Mouse (Mus musculus) splenic B cell, adult 2 months (primary cell): ENCODE results near the gene Adamts7.

ENCODE experiments used
- DNase-seq: peaks from one replicate; pipeline ENCODE4 v3.0.0-alpha.2; 2011; ENCODE audit warnings: low read depth, low spot score
- H3K27me3 ChIP-seq: 2 replicates; pipeline ENCODE4 v1.6.1; 2012; ENCODE audit warnings: mild to moderate bottlenecking, low read length, moderate library complexity, mixed read lengths; ENCODE audit not compliant: control insufficient read depth, poor library complexity, insufficient read depth, severe bottlenecking
- H3K36me3 ChIP-seq: 2 replicates; pipeline ENCODE4 v1.6.1; 2012; ENCODE audit warnings: mild to moderate bottlenecking, low read length, moderate library complexity, mixed read lengths; ENCODE audit not compliant: control insufficient read depth, poor library complexity, insufficient read depth, severe bottlenecking

Gene Adamts7

GRCm38 (mm10) chr9:90133562-90134355 lies 29.1 kb upstream of the Adamts7 start:
- H3K36me3 ChIP-seq = no peaks in the 10 kb centered on the region
- DNase-seq = no peak
- H3K27me3 ChIP-seq = no peaks in the 10 kb centered on the region

- no peaks in the 10 kb centered on the region for H3K36me3 ChIP-seq
- DNase-seq = no peak
- no peaks in the 10 kb centered on the region for H3K27me3 ChIP-seq
Observed at GRCm38 (mm10) chr9:90135466-90135865, 27.4 kb upstream of the Adamts7 start.

GRCm38 (mm10) chr9:90135963-90136677 lies 26.7 kb upstream of the Adamts7 start:
- no peaks in the 10 kb centered on the region for H3K36me3 ChIP-seq
- H3K27me3 ChIP-seq = no peaks in the 10 kb centered on the region
- DNase-seq = no peak

GRCm38 (mm10) chr9:90136678-90136965 lies 26.2 kb upstream of the Adamts7 start:
- Histone ChIP-seq H3K36me3 (no peaks in the 10 kb centered on the region), H3K27me3 (no peaks in the 10 kb centered on the region)
- no peak for DNase-seq

GRCm38 (mm10) chr9:90145788-90146187 lies 17.1 kb upstream of the Adamts7 start:
- DNase-seq = no peak
- Histone ChIP-seq H3K27me3 (peaks cover 2% of the 10 kb centered on the region; the same call in 1 of the 2 replicates), H3K36me3 (no peaks in the 10 kb centered on the region)

- no peaks in the 10 kb centered on the region for H3K36me3 ChIP-seq
- H3K27me3 ChIP-seq = peaks cover 2% of the 10 kb centered on the region; the same call in 1 of the 2 replicates
- DNase-seq = no peak
Observed at GRCm38 (mm10) chr9:90146869-90147268, 16.0 kb upstream of the Adamts7 start.

- H3K36me3 ChIP-seq = no peaks in the 10 kb centered on the region
- no peaks in the 10 kb centered on the region for H3K27me3 ChIP-seq
- DNase-seq = peak; percentile 56
Observed at GRCm38 (mm10) chr9:90162243-90162925, 485 bp upstream of the Adamts7 start.

- no peak for DNase-seq
- Histone ChIP-seq H3K36me3 (no peaks in the 10 kb centered on the region), H3K27me3 (no peaks in the 10 kb centered on the region)
Observed at GRCm38 (mm10) chr9:90163749-90164095, 853 bp downstream of the Adamts7 start.

- no peaks in the 10 kb centered on the region for H3K36me3 ChIP-seq
- no peaks in the 10 kb centered on the region for H3K27me3 ChIP-seq
- no peak for DNase-seq
Observed at GRCm38 (mm10) chr9:90164670-90165453, 2.0 kb downstream of the Adamts7 start.

GRCm38 (mm10) chr9:90165590-90165989 lies 2.7 kb downstream of the Adamts7 start:
- H3K36me3 ChIP-seq = no peaks in the 10 kb centered on the region
- no peak for DNase-seq
- H3K27me3 ChIP-seq = no peaks in the 10 kb centered on the region

GRCm38 (mm10) chr9:90166615-90167014 lies 3.7 kb downstream of the Adamts7 start:
- Histone ChIP-seq H3K36me3 (no peaks in the 10 kb centered on the region), H3K27me3 (no peaks in the 10 kb centered on the region)
- DNase-seq = no peak

- H3K27me3 ChIP-seq = no peaks in the 10 kb centered on the region
- no peak for DNase-seq
- H3K36me3 ChIP-seq = no peaks in the 10 kb centered on the region
Observed at GRCm38 (mm10) chr9:90169965-90170364, 7.1 kb downstream of the Adamts7 start.

GRCm38 (mm10) chr9:90171421-90171820 lies 8.6 kb downstream of the Adamts7 start:
- no peak for DNase-seq
- Histone ChIP-seq H3K36me3 (no peaks in the 10 kb centered on the region), H3K27me3 (no peaks in the 10 kb centered on the region)

GRCm38 (mm10) chr9:90172528-90173321 lies 9.9 kb downstream of the Adamts7 start:
- Histone ChIP-seq H3K36me3 (no peaks in the 10 kb centered on the region), H3K27me3 (no peaks in the 10 kb centered on the region)
- DNase-seq = no peak
